Mouse (Mus musculus) G1E (cell line): ENCODE measurements around the gene Dach1.

ENCODE experiments used
- CTCF ChIP-seq: IDR thresholded peaks from 2 replicates; pipeline ENCODE4 v1.5.1; 2012; ENCODE audit warnings: low read depth, low read length, inconsistent platforms, mixed read lengths
- TAL1 ChIP-seq: conservative IDR thresholded peaks from 2 replicates; pipeline ENCODE4 v1.6.1; 2012; ENCODE audit warnings: low read depth, low read length, inconsistent platforms, mixed read lengths

DNA sequence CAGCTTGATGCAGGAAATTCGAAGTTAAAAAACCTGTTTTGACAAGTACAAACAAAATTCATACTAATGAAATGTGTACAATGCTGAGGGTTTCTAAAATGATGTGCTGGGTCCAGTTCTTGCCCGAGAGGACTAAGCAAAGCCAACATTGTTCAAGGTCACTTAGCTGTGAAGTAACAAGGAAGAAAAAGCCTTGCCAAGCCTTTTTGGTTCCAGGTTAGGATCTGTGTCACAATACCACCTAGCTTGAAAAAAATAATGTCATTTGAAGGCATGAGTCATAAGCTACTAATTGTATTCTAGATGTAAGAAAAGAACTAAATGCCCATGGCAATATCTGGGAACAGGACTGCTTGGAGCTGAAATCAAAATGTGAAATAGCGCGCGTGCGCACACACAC lies 161.1 kb downstream of the Dach1 start:
- TF ChIP-seq CTCF, result no peak
- TF ChIP-seq TAL1, result no peak
